Mouse (Mus musculus) brown adipose tissue, adult 24 weeks (tissue): Measurements from ENCODE around the gene Kcnmb2. TPM values are rescaled to one million over a fixed set of nuclear protein-coding genes. Genes with fewer than 3 reads are reported as not detected.

ENCODE experiments used
- H3K27ac ChIP-seq: fragments of 200-500 bp; replicated peaks from 2 replicates; pipeline ENCODE4 v1.5.1; 2012; ENCODE audit warnings: low read depth, mild to moderate bottlenecking, low read length
- H3K4me1 ChIP-seq: fragments of 200-500 bp; 2 replicates; pipeline ENCODE4 v1.6.1; 2012; ENCODE audit warnings: low read length, mixed read lengths; ENCODE audit not compliant: control insufficient read depth, insufficient read depth, insufficient read length
- H3K4me3 ChIP-seq: fragments of 200-500 bp; 2 replicates; pipeline ENCODE4 v1.5.1; 2012; ENCODE audit warnings: low read depth, mild to moderate bottlenecking, low read length, moderate library complexity; ENCODE audit not compliant: insufficient read depth
- polyA plus RNA-seq: library from polyadenylated mRNA; stranded (reverse); fragments of >200 nt; gene quantifications from 2 replicates; pipeline ENCODE4 v1.2.4, GENCODE M21; 2012; ENCODE audit not compliant: missing spikeins, insufficient read depth, insufficient read length

Gene Kcnmb2
- polyA plus RNA-seq, 1 experiment: not detected

- H3K4me3 ChIP-seq: no peak overlapping the region
- H3K27ac ChIP-seq: no peak overlapping the region
- H3K4me1 ChIP-seq: no peaks in the 10 kb centered on the region
Observed at GRCm38 (mm10) chr3:31961175-31961574, 58.9 kb downstream of the Kcnmb2 start.

- Histone ChIP-seq H3K27ac (no peak overlapping the region), H3K4me3 (no peak overlapping the region), H3K4me1 (no peaks in the 10 kb centered on the region)
Observed at GRCm38 (mm10) chr3:31963076-31963475, 60.8 kb downstream of the Kcnmb2 start.

GRCm38 (mm10) chr3:31979661-31980060 is 77.4 kb downstream of the Kcnmb2 start:
- Histone ChIP-seq H3K27ac (no peak overlapping the region), H3K4me1 (no peaks in the 10 kb centered on the region), H3K4me3 (no peak overlapping the region)

GRCm38 (mm10) chr3:31982444-31982843 is 80.1 kb downstream of the Kcnmb2 start:
- H3K27ac ChIP-seq: no peak overlapping the region
- no peaks in the 10 kb centered on the region for H3K4me1 ChIP-seq
- no peak overlapping the region for H3K4me3 ChIP-seq

- no peak overlapping the region for H3K4me3 ChIP-seq
- no peaks in the 10 kb centered on the region for H3K4me1 ChIP-seq
- no peak overlapping the region for H3K27ac ChIP-seq
Observed at GRCm38 (mm10) chr3:31985103-31985502, 82.8 kb downstream of the Kcnmb2 start.

GRCm38 (mm10) chr3:31991526-31992045 is 89.3 kb downstream of the Kcnmb2 start:
- Histone ChIP-seq H3K4me1 (no peaks in the 10 kb centered on the region), H3K27ac (no peak overlapping the region), H3K4me3 (no peak overlapping the region)

- no peaks in the 10 kb centered on the region for H3K4me1 ChIP-seq
- H3K27ac ChIP-seq: no peak overlapping the region
- H3K4me3 ChIP-seq: no peak overlapping the region
Observed at GRCm38 (mm10) chr3:32011566-32011965, 109.3 kb downstream of the Kcnmb2 start.

GRCm38 (mm10) chr3:32012205-32012931 is 110.1 kb downstream of the Kcnmb2 start:
- Histone ChIP-seq H3K27ac (no peak overlapping the region), H3K4me3 (no peak overlapping the region), H3K4me1 (no peaks in the 10 kb centered on the region)

GRCm38 (mm10) chr3:32020981-32021380 is 118.7 kb downstream of the Kcnmb2 start:
- H3K4me3 ChIP-seq: no peak overlapping the region
- H3K4me1 ChIP-seq: no peaks in the 10 kb centered on the region
- no peak overlapping the region for H3K27ac ChIP-seq

- H3K4me3 ChIP-seq: no peak overlapping the region
- H3K4me1 ChIP-seq: no peaks in the 10 kb centered on the region
- H3K27ac ChIP-seq: no peak overlapping the region
Observed at GRCm38 (mm10) chr3:32029375-32030050, 127.2 kb downstream of the Kcnmb2 start.

GRCm38 (mm10) chr3:32032381-32032780 is 130.1 kb downstream of the Kcnmb2 start:
- no peak overlapping the region for H3K4me3 ChIP-seq
- H3K27ac ChIP-seq: no peak overlapping the region
- no peaks in the 10 kb centered on the region for H3K4me1 ChIP-seq

GRCm38 (mm10) chr3:32043814-32044213 is 141.5 kb downstream of the Kcnmb2 start:
- Histone ChIP-seq H3K4me1 (no peaks in the 10 kb centered on the region), H3K27ac (no peak overlapping the region), H3K4me3 (no peak overlapping the region)

- no peaks in the 10 kb centered on the region for H3K4me1 ChIP-seq
- H3K4me3 ChIP-seq: no peak overlapping the region
- H3K27ac ChIP-seq: no peak overlapping the region
Observed at GRCm38 (mm10) chr3:32048777-32049176, 146.5 kb downstream of the Kcnmb2 start.

GRCm38 (mm10) chr3:32052596-32052995 is 150.3 kb downstream of the Kcnmb2 start:
- Histone ChIP-seq H3K4me3 (no peak overlapping the region), H3K27ac (no peak overlapping the region), H3K4me1 (no peaks in the 10 kb centered on the region)

GRCm38 (mm10) chr3:32053610-32054241 is 151.4 kb downstream of the Kcnmb2 start:
- no peak overlapping the region for H3K27ac ChIP-seq
- H3K4me1 ChIP-seq: no peaks in the 10 kb centered on the region
- H3K4me3 ChIP-seq: no peak overlapping the region
